Mouse (Mus musculus): ENCODE data around the gene Tspan18.

Gene Tspan18

GRCm38 (mm10) chr2:93289161-93289560, 45.1 kb downstream of the Tspan18 start:
- no peak for DNase-seq

- DNase-seq, result no peak
These were observed 47.0 kb downstream of the Tspan18 start for GRCm38 (mm10) chr2:93287348-93287747.

- DNase-seq, result no peak
These were observed 47.6 kb downstream of the Tspan18 start for GRCm38 (mm10) chr2:93286742-93287141.

GRCm38 (mm10) chr2:93286321-93286720, 48.0 kb downstream of the Tspan18 start:
- DNase-seq, result no peak

GRCm38 (mm10) chr2:93285842-93286241, 48.5 kb downstream of the Tspan18 start:
- DNase-seq, result no peak

- no peak for DNase-seq
These were observed 49.7 kb downstream of the Tspan18 start for GRCm38 (mm10) chr2:93284625-93285024.

- no peak for DNase-seq
These were observed 50.6 kb downstream of the Tspan18 start for GRCm38 (mm10) chr2:93283481-93284293.

GRCm38 (mm10) chr2:93282636-93283035, 51.7 kb downstream of the Tspan18 start:
- no peak for DNase-seq

- DNase-seq, result no peak
These were observed 52.8 kb downstream of the Tspan18 start for GRCm38 (mm10) chr2:93281466-93281865.

GRCm38 (mm10) chr2:93280117-93280620, 54.1 kb downstream of the Tspan18 start:
- DNase-seq, result no peak

GRCm38 (mm10) chr2:93278181-93278975, 55.9 kb downstream of the Tspan18 start:
- DNase-seq, result peak; percentile 21

GRCm38 (mm10) chr2:93277486-93277885, 56.8 kb downstream of the Tspan18 start:
- no peak for DNase-seq

GRCm38 (mm10) chr2:93276026-93276425, 58.3 kb downstream of the Tspan18 start:
- DNase-seq, result no peak

- DNase-seq, result no peak
These were observed 60.4 kb downstream of the Tspan18 start for GRCm38 (mm10) chr2:93273916-93274315.

- no peak for DNase-seq
These were observed 64.2 kb downstream of the Tspan18 start for GRCm38 (mm10) chr2:93270083-93270482.

GRCm38 (mm10) chr2:93269611-93270010, 64.7 kb downstream of the Tspan18 start:
- no peak for DNase-seq

- DNase-seq, result no peak
These were observed 65.5 kb downstream of the Tspan18 start for GRCm38 (mm10) chr2:93268711-93269270.

GRCm38 (mm10) chr2:93267791-93268190, 66.5 kb downstream of the Tspan18 start:
- peak; percentile 17 for DNase-seq

GRCm38 (mm10) chr2:93266565-93267169, 67.6 kb downstream of the Tspan18 start:
- DNase-seq, result no peak

- peak; percentile 17 for DNase-seq
These were observed 71.7 kb downstream of the Tspan18 start for GRCm38 (mm10) chr2:93262291-93263285.

GRCm38 (mm10) chr2:93261521-93262290, 72.6 kb downstream of the Tspan18 start:
- DNase-seq, result peak; percentile 10

Measured in liver (tissue).